Mouse (Mus musculus): Measurements from ENCODE around the gene Acat2.

DNA sequence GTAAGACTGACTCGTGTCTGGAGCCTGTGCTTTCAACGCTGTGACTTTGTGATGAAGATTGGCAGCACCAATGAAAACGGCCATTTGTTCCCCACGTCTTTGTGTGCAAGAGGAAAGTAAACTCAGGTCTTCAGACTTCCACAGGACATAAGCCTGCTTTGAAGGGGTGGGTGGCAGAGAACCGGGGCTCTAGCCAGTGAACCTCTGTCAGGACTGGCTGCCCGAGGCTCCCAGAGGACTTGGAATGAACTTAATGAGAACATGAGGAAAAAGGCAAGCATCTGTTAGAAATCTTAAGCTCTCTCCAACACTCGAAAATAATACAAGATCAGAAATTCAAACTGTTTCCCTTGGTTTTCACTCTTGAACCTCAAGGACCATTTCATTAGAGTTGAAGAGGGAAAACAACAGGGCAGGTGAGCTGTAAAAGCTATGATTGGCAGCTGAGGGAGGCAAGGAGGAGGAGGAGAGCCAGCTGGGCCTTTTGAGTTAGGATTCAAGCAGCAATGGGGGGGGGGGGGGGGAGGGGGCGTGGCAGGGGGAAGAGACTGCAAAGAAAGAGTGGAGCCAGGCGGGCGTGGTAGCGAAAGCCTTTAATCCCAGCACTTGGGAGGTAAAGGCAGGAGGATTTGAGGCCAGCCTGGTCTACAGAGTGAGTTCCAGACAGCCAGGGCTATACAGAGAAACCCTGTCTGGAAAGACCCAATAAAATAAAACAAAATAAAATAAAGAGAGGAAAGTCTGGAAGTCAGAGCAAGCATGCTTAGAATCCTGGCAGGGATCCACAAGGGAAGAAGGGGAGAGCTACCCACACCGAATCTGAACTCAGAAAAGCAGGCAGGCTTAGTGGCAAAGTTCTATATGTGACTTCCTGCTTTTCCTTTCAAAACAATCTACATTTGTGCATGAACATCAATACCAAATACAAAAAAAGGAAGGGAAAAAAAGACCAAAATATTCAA lies 56.9 kb downstream of the Acat2 start:
- no peak for TF ChIP-seq CTCF (IDR thresholded peaks at IDR 0.05; ENCODE audit: control insufficient read depth, insufficient read depth, low read length)
- TF ChIP-seq POLR2A (IDR thresholded peaks at IDR 0.05; ENCODE audit: borderline replicate concordance, control insufficient read depth, low read depth, low read length), result no peak
